Mouse (Mus musculus) stomach, postnatal 0 days (tissue): ENCODE measurements around the gene Lexm. TPM values are rescaled to one million over a fixed set of nuclear protein-coding genes. Genes with fewer than 3 reads are reported as not detected.

Experiments
- ATAC-seq: fragments of 200-750 bp; cut with Nextera tagmentation; 2 replicates; pipeline ENCODE4 v1.8.0; 2017; ENCODE audit not compliant: low FRiP score, low TSS enrichment
- DNase-seq: peaks from one replicate; pipeline ENCODE4 v3.0.0-alpha.2; 2016; ENCODE audit warnings: low spot score
- H3K27ac ChIP-seq: fragments of 300-500 bp; sonication (generic); replicated peaks from 2 replicates; pipeline ENCODE4 v1.5.1; 2014; ENCODE audit warnings: mild to moderate bottlenecking, control low read depth
- H3K27me3 ChIP-seq: fragments of 300-500 bp; sonication (generic); 2 replicates; pipeline ENCODE4 v1.6.1; 2014; ENCODE audit warnings: low read length; ENCODE audit not compliant: control insufficient read depth, insufficient read depth
- H3K36me3 ChIP-seq: fragments of 300-500 bp; sonication (generic); 2 replicates; pipeline ENCODE4 v1.6.1; 2014; ENCODE audit warnings: low read length, mixed read lengths; ENCODE audit not compliant: control insufficient read depth, insufficient read depth
- H3K4me1 ChIP-seq: fragments of 300-500 bp; sonication (generic); replicated peaks from 2 replicates; pipeline ENCODE4 v1.6.1; 2014; ENCODE audit warnings: antibody characterized with exemption; ENCODE audit not compliant: control insufficient read depth, insufficient read depth
- H3K4me2 ChIP-seq: fragments of 300-500 bp; sonication (generic); replicated peaks from 2 replicates; pipeline ENCODE4 v1.6.1; 2014; ENCODE audit warnings: low read depth, mild to moderate bottlenecking, control low read depth, moderate library complexity
- H3K4me3 ChIP-seq: fragments of 300-500 bp; sonication (generic); 2 replicates; pipeline ENCODE4 v1.5.1; 2014; ENCODE audit warnings: low read depth, low read length, control low read depth
- H3K9ac ChIP-seq: fragments of 300-500 bp; sonication (generic); 2 replicates; pipeline ENCODE4 v1.6.1; 2014; ENCODE audit warnings: mild to moderate bottlenecking, low read length, control low read depth, mixed read lengths
- H3K9me3 ChIP-seq: fragments of 300-500 bp; sonication (generic); 2 replicates; pipeline ENCODE4 v1.6.1; 2016; ENCODE audit warnings: low read length; ENCODE audit not compliant: control insufficient read depth
- CTCF ChIP-seq: IDR thresholded peaks from 2 replicates; pipeline ENCODE4 v1.5.1; 2016; ENCODE audit warnings: antibody characterized with exemption, low read depth, mild to moderate bottlenecking, moderate library complexity
- EP300 ChIP-seq: optimal IDR thresholded peaks from 2 replicates; pipeline ENCODE3; 2016; ENCODE audit warnings: antibody characterized with exemption
- WGBS: fragments of 180-500 bp; shearing (Covaris S2); extraction: QIAGEN DNeasy Blood & Tissue Kit; methylation state at CpG from one replicate; pipeline ENCODE4 v1.1.7; 2014; 5-methylcytosine and 5-hydroxymethylcytosine counted together
- polyA plus RNA-seq: library from polyadenylated mRNA; unstranded; fragments of >200 nt; fragmentation: Nextera tagmentation; extraction: Ambion mirVana; gene quantifications from 2 replicates; pipeline ENCODE4 v1.2.1, GENCODE M21; 2015

Gene Lexm
- polyA plus RNA-seq, 1 experiment from 2014 or later, result not detected

GRCm38 (mm10) chr4:106577511-106577910 is 39.5 kb downstream of the Lexm start:
- no peak for DNase-seq
- Histone ChIP-seq H3K4me1 (no peaks in the 10 kb centered on the region; the same call in 1 of the 2 replicates), H3K27me3 (no peaks in the 10 kb centered on the region), H3K9me3 (no peaks in the 10 kb centered on the region), H3K9ac (no peak overlapping the region), H3K27ac (no peak overlapping the region), H3K4me3 (no peak overlapping the region), H3K36me3 (peaks cover 28% of the 10 kb centered on the region), H3K4me2 (no peak overlapping the region)
- WGBS, result 82% methylated on average over 7 of the region's 7 CpGs
- ATAC-seq, result no peak
- TF ChIP-seq EP300 (no peak), CTCF (no peak)

DNA sequence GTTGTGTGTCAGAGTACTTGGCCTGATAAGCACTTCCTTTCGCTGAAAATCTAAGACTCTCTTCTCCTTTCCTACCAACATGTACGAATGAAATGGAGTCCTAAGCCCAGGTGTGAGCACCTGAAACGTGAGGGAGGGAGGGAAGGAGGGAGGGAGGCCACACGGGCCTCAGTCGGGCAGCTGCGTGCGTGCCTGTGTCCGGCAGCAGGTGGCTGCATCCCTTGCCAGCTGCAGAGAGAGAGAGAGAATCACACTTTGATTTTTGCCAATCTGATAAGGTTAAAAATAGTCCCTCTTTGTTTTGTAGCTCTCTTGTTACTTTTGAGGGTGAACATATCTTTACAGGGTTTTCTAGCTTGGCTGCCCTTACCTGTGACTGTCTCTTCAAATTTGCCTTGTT is 42.0 kb downstream of the Lexm start:
- ATAC-seq (no peak; the same call in 1 of the 2 replicates), DNase-seq (no peak)
- Histone ChIP-seq H3K4me3 (no peak overlapping the region), H3K4me1 (no peaks in the 10 kb centered on the region; the same call in 1 of the 2 replicates), H3K27ac (no peak overlapping the region), H3K4me2 (no peak overlapping the region), H3K9ac (no peak overlapping the region), H3K27me3 (no peaks in the 10 kb centered on the region), H3K9me3 (no peaks in the 10 kb centered on the region), H3K36me3 (peaks cover 31% of the 10 kb centered on the region)
- 69% methylated on average over 8 of the region's 8 CpGs for WGBS
- TF ChIP-seq CTCF (no peak), EP300 (no peak)

DNA sequence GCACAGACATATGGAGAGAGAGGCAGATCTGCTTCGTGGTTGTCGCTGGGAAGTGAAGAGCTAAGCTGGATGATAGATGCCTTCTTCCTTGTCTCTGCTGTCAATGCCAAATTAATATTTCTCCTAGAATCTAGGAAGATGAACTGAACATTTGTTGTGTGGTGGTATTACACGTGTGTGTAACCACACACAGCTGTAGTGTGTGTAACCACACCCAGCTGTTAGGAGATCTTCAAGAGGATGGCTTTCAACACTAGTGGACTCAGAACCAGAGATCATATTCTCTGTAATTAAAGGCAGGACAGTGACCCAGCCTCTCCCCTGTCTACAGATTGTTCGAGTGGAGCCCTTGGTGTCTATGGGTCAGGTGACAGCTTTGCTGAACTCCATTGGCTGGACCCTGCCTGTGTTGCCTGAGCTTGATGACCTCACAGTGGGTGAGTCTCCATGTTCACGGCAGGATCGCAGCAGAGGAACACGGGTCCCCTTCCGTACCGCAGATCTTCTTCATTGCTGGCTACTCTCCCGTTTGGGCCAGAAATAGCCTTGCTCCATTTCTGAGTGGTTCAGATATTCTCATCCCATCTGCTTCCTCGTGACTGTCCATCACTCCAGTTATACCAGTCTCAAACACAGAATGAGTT is 45.8 kb downstream of the Lexm start:
- 81% methylated on average over 11 of the region's 11 CpGs for WGBS
- ATAC-seq, result no peak

GRCm38 (mm10) chr4:106569680-106570079 is 47.4 kb downstream of the Lexm start:
- H3K9me3 ChIP-seq, result no peaks in the 10 kb centered on the region
- H3K4me1 ChIP-seq, result no peaks in the 10 kb centered on the region
- no peak for ATAC-seq
- WGBS, result 85% methylated on average over 4 of the region's 4 CpGs
- peaks cover 21% of the 10 kb centered on the region; the same call in 1 of the 2 replicates for H3K36me3 ChIP-seq
- H3K9ac ChIP-seq, result no peak overlapping the region
- H3K27me3 ChIP-seq, result no peaks in the 10 kb centered on the region
- no peak overlapping the region for H3K27ac ChIP-seq
- no peak overlapping the region for H3K4me3 ChIP-seq
- no peak for DNase-seq
- H3K4me2 ChIP-seq, result no peak overlapping the region
- no peak for TF ChIP-seq EP300
- TF ChIP-seq CTCF, result no peak

More for the DNA sequence above, 45.8 kb downstream of the Lexm start:
- no peaks in the 10 kb centered on the region for H3K9me3 ChIP-seq
- H3K4me1 ChIP-seq, result no peaks in the 10 kb centered on the region
- no peak for DNase-seq
- H3K27ac ChIP-seq, result no peak overlapping the region; the same call in 1 of the 2 replicates
- H3K4me2 ChIP-seq, result no peak overlapping the region
- no peak overlapping the region for H3K9ac ChIP-seq
- no peaks in the 10 kb centered on the region for H3K27me3 ChIP-seq
- H3K36me3 ChIP-seq, result peaks cover 25% of the 10 kb centered on the region; the same call in 1 of the 2 replicates
- H3K4me3 ChIP-seq, result no peak overlapping the region
- TF ChIP-seq CTCF, result no peak
- TF ChIP-seq EP300, result no peak

GRCm38 (mm10) chr4:106564161-106564560 is 52.9 kb downstream of the Lexm start:
- H3K4me1 ChIP-seq, result peaks cover 10% of the 10 kb centered on the region; the same call in 1 of the 2 replicates
- H3K27me3 ChIP-seq, result no peaks in the 10 kb centered on the region
- no peaks in the 10 kb centered on the region for H3K9me3 ChIP-seq
- H3K9ac ChIP-seq, result no peak overlapping the region
- no peak for ATAC-seq
- H3K4me3 ChIP-seq, result no peak overlapping the region
- DNase-seq, result no peak
- no peaks in the 10 kb centered on the region; the same call in 1 of the 2 replicates for H3K36me3 ChIP-seq
- TF ChIP-seq CTCF (no peak), EP300 (no peak)
- WGBS, result 77% methylated on average over 11 of the region's 11 CpGs
- H3K27ac ChIP-seq, result no peak overlapping the region
- H3K4me2 ChIP-seq, result no peak overlapping the region
